In genomic region chr8:107157836-107158235, GRCm38 (mm10) we compare ENCODE assay signal across 15 mouse cellular contexts. TPM values are rescaled to one million over a fixed set of nuclear protein-coding genes. Genes with fewer than 3 reads are reported as not detected.
DNase-seq lines count a peak whose midpoint lies in the region; ATAC-seq and TF ChIP-seq lines count a peak whose summit lies in the region.
"Had no signal": no experiment of that assay in that cellular context is flagged by ENCODE, and none has a peak within 500 bp of the region (broad histone marks: within the 10 kb centered on the region; RNA-seq: fewer than 3 reads in every experiment).

No protein-coding gene starts in this region.

- TF ChIP-seq CTCF in layer of hippocampus, adult 2 months (conservative IDR thresholded peaks at IDR 0.05), result no peak

- DNase-seq in cerebellum, adult 8-10 months, result no peak
- DNase-seq in layer of hippocampus, adult 2 months (ENCODE audit: low spot score in 2 of 2), result no peak
- DNase-seq in layer of hippocampus, adult 9-10 months (ENCODE audit: low spot score), result no peak
- peak; percentile 20 for DNase-seq in NIH3T3 (ENCODE audit: low read depth)
- DNase-seq in testis, postnatal 10 days (ENCODE audit: low spot score), result no peak
- no peak for DNase-seq in frontal cortex, postnatal 36 days (ENCODE audit: low spot score in 2 of 2)
- DNase-seq: forebrain, postnatal 0 days; heart, adult 2 months; spleen, adult 18-20 months; thymus, postnatal 14 days had no signal

- no peaks in the 10 kb centered on the region for H3K27me3 ChIP-seq in liver, embryonic 15.5 days
- H3K27me3 ChIP-seq: embryonic facial prominence, embryonic 12.5 days; midbrain, embryonic 12.5 days had no signal

- H3K4me3 ChIP-seq in layer of hippocampus, adult 2 months, result no peak overlapping the region
- no peak overlapping the region for H3K4me3 ChIP-seq in liver, embryonic 15.5 days (replicated peaks)
- H3K4me3 ChIP-seq: embryonic facial prominence, embryonic 12.5 days; heart, adult 2 months; midbrain, embryonic 12.5 days had no signal

- H3K4me2 ChIP-seq in liver, embryonic 15.5 days, result no peak overlapping the region
- H3K4me2 ChIP-seq: embryonic facial prominence, embryonic 12.5 days; hindbrain, embryonic 14.5 days; midbrain, embryonic 12.5 days had no signal

- peaks cover 25% of the 10 kb centered on the region for H3K4me1 ChIP-seq in liver, embryonic 15.5 days (replicated peaks)
- H3K4me1 ChIP-seq: embryonic facial prominence, embryonic 12.5 days; midbrain, embryonic 12.5 days had no signal

- no peaks in the 10 kb centered on the region for H3K9me3 ChIP-seq in liver, embryonic 15.5 days (replicated peaks)
- H3K9me3 ChIP-seq: embryonic facial prominence, embryonic 12.5 days; midbrain, embryonic 12.5 days had no signal

- H3K9ac ChIP-seq in liver, embryonic 15.5 days, result no peak overlapping the region
- H3K9ac ChIP-seq: embryonic facial prominence, embryonic 12.5 days; forebrain, postnatal 0 days; hindbrain, embryonic 14.5 days; midbrain, embryonic 12.5 days had no signal

- peak; percentile 72 for ATAC-seq in cerebellum, adult (ENCODE audit: insufficient number of reproducible peaks, low FRiP score, low TSS enrichment)
- ATAC-seq in liver, embryonic 15.5 days (ENCODE audit: insufficient read depth), result 0 out of 2 replicates have a peak, but pooled peaks have one; percentile 25
- ATAC-seq: forebrain, postnatal 0 days had no signal

- peaks cover 44% of the 10 kb centered on the region for H3K36me3 ChIP-seq in liver, embryonic 15.5 days (replicated peaks)

- H3K27ac ChIP-seq in layer of hippocampus, adult 2 months, result peak overlapping the region; percentile 37; the same call in 1 of the 2 replicates
- no peak overlapping the region for H3K27ac ChIP-seq in liver, embryonic 15.5 days (replicated peaks)
- H3K27ac ChIP-seq: embryonic facial prominence, embryonic 12.5 days; hindbrain, embryonic 14.5 days; midbrain, embryonic 12.5 days had no signal

- WGBS in liver, embryonic 15.5 days (ENCODE audit: insufficient replicate concordance), result 21% methylated on average over 1 of the region's 1 CpGs

RNA-seq across cellular contexts. Expression of gene Cyb5b, which starts 7.4 kb away (rescaled TPM):
- 100 to 1,000 TPM; 103 to 104 TPM for total RNA-seq in layer of hippocampus, adult 2 months (2021)
- polyA plus RNA-seq in liver, embryonic 15.5 days (2015; fragmentation: Nextera tagmentation; extraction: Ambion mirVana), result 23.8 and 24.5 TPM in 2 replicates
